Mouse (Mus musculus) right cerebral cortex, adult 2 months (tissue): Measurements from ENCODE around the gene Dand5.

Source experiments
- DNase-seq, 2 experiments: peaks; one replicate each; pipeline ENCODE4 v3.0.0; 2021 to 2022; ENCODE audit warnings: low spot score in 2 of 2

The Dand5 gene

GRCm38 (mm10) chr8:84770100-84770953, 52.3 kb downstream of the Dand5 start:
- no peak for DNase-seq

GRCm38 (mm10) chr8:84769324-84769723, 53.3 kb downstream of the Dand5 start:
- no peak for DNase-seq

- DNase-seq, result no peak
Observed at GRCm38 (mm10) chr8:84768343-84769095, 54.1 kb downstream of the Dand5 start.

- DNase-seq, result no peak
Observed at GRCm38 (mm10) chr8:84767221-84767620, 55.4 kb downstream of the Dand5 start.

GRCm38 (mm10) chr8:84766422-84766821, 56.2 kb downstream of the Dand5 start:
- DNase-seq, result no peak

GRCm38 (mm10) chr8:84765629-84766028, 57.0 kb downstream of the Dand5 start:
- DNase-seq, result no peak
